Mouse (Mus musculus): Measurements from ENCODE around the gene Rnf183. TPM values are rescaled to one million over a fixed set of nuclear protein-coding genes. Genes with fewer than 3 reads are reported as not detected.

The Rnf183 gene
- polyA plus RNA-seq, 1 experiment: 23.7 TPM

DNA sequence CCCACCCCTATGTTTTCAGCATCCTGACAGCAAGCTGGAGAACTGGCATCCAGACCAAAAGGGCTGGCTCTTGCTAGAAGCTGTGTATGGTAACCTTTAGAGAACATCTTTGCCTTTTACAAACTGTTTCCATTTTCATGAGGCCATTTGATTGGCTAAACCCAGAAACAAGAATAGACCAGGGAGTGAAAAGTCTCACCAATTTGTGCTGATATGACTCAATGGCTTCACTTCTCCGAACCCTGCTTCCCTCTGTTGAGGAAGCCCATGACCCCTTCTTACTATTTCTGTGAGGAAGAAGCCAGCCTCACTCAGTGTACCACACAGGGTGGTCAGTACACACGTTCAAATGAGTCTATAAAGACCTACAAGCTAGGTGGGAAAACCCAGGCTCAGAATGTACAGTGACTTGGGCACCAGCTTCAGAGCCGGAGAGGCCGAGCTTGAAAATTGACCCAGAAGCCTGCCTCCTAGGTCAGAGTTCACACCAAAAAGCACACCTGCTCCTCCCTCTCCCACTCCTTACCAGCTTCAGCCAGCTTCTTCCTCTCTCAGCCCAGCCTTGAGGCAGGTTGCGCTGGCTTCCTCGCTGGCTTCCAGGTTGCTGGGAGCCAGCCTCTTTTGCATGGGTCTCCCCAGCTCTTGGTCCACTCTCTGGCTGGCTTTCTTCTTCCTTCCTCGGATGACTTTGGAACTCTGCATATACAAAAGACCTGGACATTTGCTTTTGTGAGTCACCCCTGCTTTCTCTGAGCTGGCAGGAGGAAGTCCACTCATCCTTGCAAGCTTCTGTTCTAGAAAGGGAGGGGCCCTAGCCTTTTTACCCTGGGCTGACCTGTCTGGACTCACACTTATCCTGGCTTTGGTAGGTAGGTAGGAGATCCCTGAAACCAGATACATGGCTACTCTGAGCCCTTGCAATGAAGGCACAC lies 847 bp downstream of the Rnf183 start:
- H3K36me3 ChIP-seq (ENCODE audit: control insufficient read depth, insufficient read depth, low read length): no peaks in the 10 kb centered on the region
- H3K4me3 ChIP-seq (ENCODE audit: control insufficient read depth, insufficient read depth, low read length): no peak overlapping the region
- no peak overlapping the region for H3K27ac ChIP-seq (ENCODE audit: control insufficient read depth, insufficient read depth, low read length)
- TF ChIP-seq CTCF (IDR thresholded peaks at IDR 0.05; ENCODE audit: borderline replicate concordance, control insufficient read depth, extremely low read depth, insufficient read depth, low read length, poor library complexity) (no peak), POLR2A (IDR thresholded peaks at IDR 0.05; ENCODE audit: control insufficient read depth, extremely low read depth, insufficient read depth, low read length, poor library complexity) (no peak)
- H3K27me3 ChIP-seq (ENCODE audit: control insufficient read depth, insufficient read depth, low read length): no peaks in the 10 kb centered on the region
- 85% methylated on average over 7 of the region's 7 CpGs for WGBS
- DNase-seq: no peak
- no peaks in the 10 kb centered on the region for H3K4me1 ChIP-seq (replicated peaks; ENCODE audit: control insufficient read depth, insufficient read depth, low read length)

DNA sequence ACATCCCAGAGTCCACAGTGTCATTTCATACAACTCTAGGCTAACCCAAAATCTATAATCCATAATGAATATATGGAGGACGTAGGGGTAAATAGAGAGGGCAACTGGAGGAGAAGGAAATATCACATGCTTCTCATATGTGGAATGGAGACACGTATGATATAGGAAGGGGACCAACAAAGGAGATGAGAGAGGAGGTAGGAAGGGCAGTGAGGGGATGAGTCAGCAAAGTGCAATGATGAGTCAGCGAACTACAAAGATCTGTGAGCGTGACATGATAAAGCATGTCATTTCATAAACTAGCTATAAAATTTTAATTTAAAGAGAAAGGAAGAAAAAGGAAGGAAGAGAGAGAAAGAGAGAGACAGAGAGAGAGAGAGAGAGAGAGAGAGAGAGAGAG lies 3.5 kb downstream of the Rnf183 start:
- Histone ChIP-seq H3K27ac (ENCODE audit: control insufficient read depth, insufficient read depth, low read length) (no peak overlapping the region), H3K4me3 (ENCODE audit: control insufficient read depth, insufficient read depth, low read length) (no peak overlapping the region), H3K27me3 (ENCODE audit: control insufficient read depth, insufficient read depth, low read length) (no peaks in the 10 kb centered on the region; the same call in 1 of the 2 replicates), H3K4me1 (replicated peaks; ENCODE audit: control insufficient read depth, insufficient read depth, low read length) (no peaks in the 10 kb centered on the region), H3K36me3 (ENCODE audit: control insufficient read depth, insufficient read depth, low read length) (no peaks in the 10 kb centered on the region)
- 62% methylated on average over 4 of the region's 4 CpGs for WGBS
- TF ChIP-seq CTCF (IDR thresholded peaks at IDR 0.05; ENCODE audit: borderline replicate concordance, control insufficient read depth, extremely low read depth, insufficient read depth, low read length, poor library complexity) (no peak), POLR2A (IDR thresholded peaks at IDR 0.05; ENCODE audit: control insufficient read depth, extremely low read depth, insufficient read depth, low read length, poor library complexity) (no peak)
- no peak for DNase-seq

DNA sequence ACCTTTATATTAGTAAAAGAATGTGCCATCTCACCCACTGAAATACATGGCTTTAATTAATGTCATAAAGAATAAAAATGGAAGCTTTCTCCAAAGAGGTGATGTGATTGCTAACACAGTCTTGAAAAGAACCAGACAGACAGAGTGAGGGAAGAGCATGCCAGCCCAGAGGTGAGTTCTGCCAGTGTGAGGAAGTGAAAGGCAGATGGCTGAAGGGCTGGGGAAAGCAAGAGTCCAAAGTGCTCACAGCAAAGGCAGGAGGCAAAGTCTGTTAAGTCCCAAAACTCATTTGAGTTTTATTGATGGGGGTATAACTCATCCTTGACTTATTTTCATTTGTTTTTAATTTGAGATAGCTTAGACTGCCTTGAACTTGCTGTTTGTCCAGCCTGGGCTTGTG lies 4.4 kb downstream of the Rnf183 start:
- Histone ChIP-seq H3K27ac (ENCODE audit: control insufficient read depth, insufficient read depth, low read length) (no peak overlapping the region), H3K27me3 (ENCODE audit: control insufficient read depth, insufficient read depth, low read length) (no peaks in the 10 kb centered on the region; the same call in 1 of the 2 replicates), H3K4me1 (replicated peaks; ENCODE audit: control insufficient read depth, insufficient read depth, low read length) (no peaks in the 10 kb centered on the region), H3K36me3 (ENCODE audit: control insufficient read depth, insufficient read depth, low read length) (no peaks in the 10 kb centered on the region), H3K4me3 (ENCODE audit: control insufficient read depth, insufficient read depth, low read length) (no peak overlapping the region)
- TF ChIP-seq CTCF (IDR thresholded peaks at IDR 0.05; ENCODE audit: borderline replicate concordance, control insufficient read depth, extremely low read depth, insufficient read depth, low read length, poor library complexity) (no peak), POLR2A (IDR thresholded peaks at IDR 0.05; ENCODE audit: control insufficient read depth, extremely low read depth, insufficient read depth, low read length, poor library complexity) (no peak)
- DNase-seq: no peak

- no peak overlapping the region for H3K27ac ChIP-seq (ENCODE audit: control insufficient read depth, insufficient read depth, low read length)
- H3K27me3 ChIP-seq (ENCODE audit: control insufficient read depth, insufficient read depth, low read length): no peaks in the 10 kb centered on the region; the same call in 1 of the 2 replicates
- H3K36me3 ChIP-seq (ENCODE audit: control insufficient read depth, insufficient read depth, low read length): peaks cover 4% of the 10 kb centered on the region; the same call in 1 of the 2 replicates
- no peak overlapping the region for H3K4me3 ChIP-seq (ENCODE audit: control insufficient read depth, insufficient read depth, low read length)
- DNase-seq: no peak
- no peak for TF ChIP-seq CTCF (IDR thresholded peaks at IDR 0.05; ENCODE audit: borderline replicate concordance, control insufficient read depth, extremely low read depth, insufficient read depth, low read length, poor library complexity)
- TF ChIP-seq POLR2A (IDR thresholded peaks at IDR 0.05; ENCODE audit: control insufficient read depth, extremely low read depth, insufficient read depth, low read length, poor library complexity): no peak
- 93% methylated on average over 9 of the region's 9 CpGs for WGBS
- no peaks in the 10 kb centered on the region for H3K4me1 ChIP-seq (replicated peaks; ENCODE audit: control insufficient read depth, insufficient read depth, low read length)
Observed at GRCm38 (mm10) chr4:62429616-62430015, 5.4 kb downstream of the Rnf183 start.

- Histone ChIP-seq H3K27me3 (ENCODE audit: control insufficient read depth, insufficient read depth, low read length) (no peaks in the 10 kb centered on the region; the same call in 1 of the 2 replicates), H3K4me1 (replicated peaks; ENCODE audit: control insufficient read depth, insufficient read depth, low read length) (no peaks in the 10 kb centered on the region), H3K27ac (ENCODE audit: control insufficient read depth, insufficient read depth, low read length) (no peak overlapping the region), H3K36me3 (ENCODE audit: control insufficient read depth, insufficient read depth, low read length) (peaks cover 16% of the 10 kb centered on the region), H3K4me3 (ENCODE audit: control insufficient read depth, insufficient read depth, low read length) (no peak overlapping the region)
- no peak for TF ChIP-seq POLR2A (IDR thresholded peaks at IDR 0.05; ENCODE audit: control insufficient read depth, extremely low read depth, insufficient read depth, low read length, poor library complexity)
- TF ChIP-seq CTCF (IDR thresholded peaks at IDR 0.05; ENCODE audit: borderline replicate concordance, control insufficient read depth, extremely low read depth, insufficient read depth, low read length, poor library complexity): no peak
- WGBS: 84% methylated on average over 17 of the region's 17 CpGs
- no peak for DNase-seq
Observed at GRCm38 (mm10) chr4:62427978-62428758, 6.9 kb downstream of the Rnf183 start.

GRCm38 (mm10) chr4:62425891-62426290 lies 9.2 kb downstream of the Rnf183 start:
- DNase-seq: no peak
- Histone ChIP-seq H3K27me3 (ENCODE audit: control insufficient read depth, insufficient read depth, low read length) (no peaks in the 10 kb centered on the region; the same call in 1 of the 2 replicates), H3K36me3 (ENCODE audit: control insufficient read depth, insufficient read depth, low read length) (peaks cover 34% of the 10 kb centered on the region), H3K4me1 (replicated peaks; ENCODE audit: control insufficient read depth, insufficient read depth, low read length) (no peaks in the 10 kb centered on the region), H3K27ac (ENCODE audit: control insufficient read depth, insufficient read depth, low read length) (no peak overlapping the region), H3K4me3 (ENCODE audit: control insufficient read depth, insufficient read depth, low read length) (no peak overlapping the region)
- WGBS: 96% methylated on average over 4 of the region's 4 CpGs
- TF ChIP-seq POLR2A (IDR thresholded peaks at IDR 0.05; ENCODE audit: control insufficient read depth, extremely low read depth, insufficient read depth, low read length, poor library complexity) (no peak), CTCF (IDR thresholded peaks at IDR 0.05; ENCODE audit: borderline replicate concordance, control insufficient read depth, extremely low read depth, insufficient read depth, low read length, poor library complexity) (no peak)
